23 mouse cellular contexts compared by ENCODE assay signal in the genomic region with DNA sequence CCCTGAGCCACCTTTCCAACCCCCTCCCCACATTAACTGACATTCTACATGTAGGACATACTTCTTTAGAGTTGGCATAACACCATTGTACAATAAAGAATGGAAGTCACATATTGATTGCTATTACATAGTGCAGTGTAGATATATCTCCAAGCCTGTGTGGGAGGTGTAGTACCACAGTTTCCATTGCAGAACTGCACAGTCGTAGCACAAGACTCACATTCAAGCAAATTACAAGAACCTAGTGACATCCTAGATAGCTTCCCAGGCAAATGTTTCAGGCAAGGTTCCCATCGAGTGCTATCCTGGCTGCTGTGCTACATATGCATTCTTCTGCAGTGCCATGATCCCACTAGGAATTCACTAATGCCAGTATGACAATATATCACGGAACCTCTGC.
DNase-seq lines count a peak whose midpoint lies in the region; ATAC-seq and TF ChIP-seq lines count a peak whose summit lies in the region.
"Had no signal": no experiment of that assay in that cellular context is flagged by ENCODE, and none has a peak within 500 bp of the region (broad histone marks: within the 10 kb centered on the region; RNA-seq: fewer than 3 reads in every experiment).

No protein-coding gene starts in this region.

- H3K4me3 ChIP-seq in hindbrain, embryonic 16.5 days (ENCODE audit: low read length) = no peak overlapping the region
- H3K4me3 ChIP-seq in hindbrain, embryonic 13.5 days = no peak overlapping the region
- no peak overlapping the region for H3K4me3 ChIP-seq in layer of hippocampus, adult 2 months

- no peaks in the 10 kb centered on the region for H3K36me3 ChIP-seq in hindbrain, embryonic 16.5 days (ENCODE audit: control insufficient read depth, insufficient read depth, low read length)
- no peaks in the 10 kb centered on the region for H3K36me3 ChIP-seq in hindbrain, embryonic 13.5 days
- H3K36me3 ChIP-seq: G1E had no signal

- no peak overlapping the region for H3K4me2 ChIP-seq in hindbrain, embryonic 16.5 days (ENCODE audit: low read length)
- no peak overlapping the region for H3K4me2 ChIP-seq in hindbrain, embryonic 13.5 days

- WGBS in hindbrain, embryonic 16.5 days = 85% methylated on average over 3 of the region's 3 CpGs
- WGBS in hindbrain, embryonic 13.5 days = 83% methylated on average over 3 of the region's 3 CpGs

- no peak for DNase-seq in frontal cortex, postnatal 14 days (ENCODE audit: low spot score in 2 of 2)
- DNase-seq in layer of hippocampus, adult 2 months (ENCODE audit: low spot score in 2 of 2) = no peak
- DNase-seq in layer of hippocampus, adult 8-10 months (ENCODE audit: low spot score in 2 of 2) = no peak
- DNase-seq in brain, adult 2 months (ENCODE audit: low read depth, low spot score) = peak; percentile 33
- DNase-seq in ovary, adult 18-20 months (ENCODE audit: low spot score) = no peak
- DNase-seq: adrenal gland, adult 2 months; adrenal gland, adult 8-10 months; adrenal gland, postnatal 10 days; adrenal gland, postnatal 14 days; adrenal gland, postnatal 25 days; adrenal gland, postnatal 36 days; B cell, adult 2 months; cerebellum, adult 11 months; cerebellum, adult 11-12 months; cerebellum, adult 18-20 months had no signal

- no peaks in the 10 kb centered on the region for H3K9me3 ChIP-seq in hindbrain, embryonic 16.5 days (ENCODE audit: control insufficient read depth, low read length)
- H3K9me3 ChIP-seq in hindbrain, embryonic 13.5 days = no peaks in the 10 kb centered on the region

- no peak for TF ChIP-seq CTCF in layer of hippocampus, adult 2 months (conservative IDR thresholded peaks at IDR 0.05)

- H3K4me1 ChIP-seq in hindbrain, embryonic 16.5 days (ENCODE audit: control insufficient read depth, insufficient read depth, low read depth, low read length) = no peaks in the 10 kb centered on the region
- H3K4me1 ChIP-seq in hindbrain, embryonic 13.5 days (replicated peaks) = no peaks in the 10 kb centered on the region

- no peak overlapping the region for H3K9ac ChIP-seq in hindbrain, embryonic 16.5 days (ENCODE audit: low read depth, low read length)
- no peak overlapping the region for H3K9ac ChIP-seq in hindbrain, embryonic 13.5 days

- ATAC-seq in frontal cortex, adult (ENCODE audit: low TSS enrichment) = peak; percentile 92
- 0 out of 2 replicates have a peak, but pooled peaks have one; percentile 14 for ATAC-seq in hindbrain, embryonic 16.5 days
- ATAC-seq in hindbrain, embryonic 13.5 days (ENCODE audit: low FRiP score) = no peak
- ATAC-seq: activated CD4-positive, CD25-positive, alpha-beta regulatory T cell, adult 4 months; CD4-positive, CD25-positive, alpha-beta regulatory T cell, adult 4 months; Patski had no signal

- H3K27ac ChIP-seq in hindbrain, embryonic 16.5 days (ENCODE audit: low read depth, low read length) = no peak overlapping the region
- no peak overlapping the region for H3K27ac ChIP-seq in hindbrain, embryonic 13.5 days
- H3K27ac ChIP-seq in layer of hippocampus, adult 2 months = peak overlapping the region; percentile 47; the same call in 1 of the 2 replicates

- no peaks in the 10 kb centered on the region for H3K27me3 ChIP-seq in hindbrain, embryonic 16.5 days (replicated peaks; ENCODE audit: control insufficient read depth, insufficient read depth, low read length)
- no peaks in the 10 kb centered on the region for H3K27me3 ChIP-seq in hindbrain, embryonic 13.5 days
- H3K27me3 ChIP-seq: CH12.LX, Patski had no signal
